Mouse (Mus musculus): ENCODE measurements around the gene Pvrig. TPM values are rescaled to one million over a fixed set of nuclear protein-coding genes. Genes with fewer than 3 reads are reported as not detected.
"Not testable (repeated sequence)": the region's sequence is repeated elsewhere in the genome, so short reads cannot be mapped to it uniquely, and the experiment has no call there.

Gene Pvrig
- polyA plus RNA-seq (2015; fragmentation: Nextera tagmentation; extraction: Ambion mirVana): 0.39 TPM in 1 of 2 replicates, not detected in the other

DNA sequence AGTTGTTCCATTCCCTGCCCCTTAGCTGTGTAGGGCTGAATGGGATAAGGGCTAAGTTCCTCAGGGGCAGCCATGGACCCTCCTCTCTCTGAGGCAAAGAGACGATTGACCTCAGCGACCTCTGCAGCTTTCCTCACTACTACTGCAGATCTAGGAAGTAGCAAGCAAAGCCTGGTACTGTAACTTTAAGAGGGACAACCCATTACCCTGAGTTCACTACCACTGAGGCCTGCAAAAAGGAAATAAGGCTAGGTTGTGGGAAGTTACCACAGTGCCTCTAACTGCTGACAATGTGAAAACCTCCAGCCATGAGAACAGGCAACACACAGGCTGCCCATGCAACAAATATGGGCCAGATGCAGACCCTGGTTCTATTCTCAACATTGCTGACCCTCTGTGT is at the start of gene Pvrig:
TSS of gene Pvrig (plus strand) at position 301 of the 400 bp plus-strand sequence.
- WGBS: 89% methylated on average over 2 of the region's 2 CpGs
- Histone ChIP-seq H3K27me3 (ENCODE audit: control insufficient read depth, insufficient read depth, low read depth, low read length) (no peaks in the 10 kb centered on the region), H3K27ac (ENCODE audit: low read length) (no peak within 1 kb of the TSS), H3K36me3 (ENCODE audit: control insufficient read depth, insufficient read depth, low read length) (no peaks in the 10 kb centered on the region), H3K4me1 (replicated peaks; ENCODE audit: control insufficient read depth, insufficient read depth, low read length) (no peaks in the 10 kb centered on the region), H3K4me3 (ENCODE audit: low read length) (no peak within 1 kb of the TSS), H3K9me3 (ENCODE audit: control insufficient read depth, low read length) (no peaks in the 10 kb centered on the region), H3K4me2 (ENCODE audit: low read depth, low read length) (no peak within 1 kb of the TSS), H3K9ac (ENCODE audit: low read length) (no peak within 1 kb of the TSS)
- ATAC-seq (ENCODE audit: low read depth): no peak

DNA sequence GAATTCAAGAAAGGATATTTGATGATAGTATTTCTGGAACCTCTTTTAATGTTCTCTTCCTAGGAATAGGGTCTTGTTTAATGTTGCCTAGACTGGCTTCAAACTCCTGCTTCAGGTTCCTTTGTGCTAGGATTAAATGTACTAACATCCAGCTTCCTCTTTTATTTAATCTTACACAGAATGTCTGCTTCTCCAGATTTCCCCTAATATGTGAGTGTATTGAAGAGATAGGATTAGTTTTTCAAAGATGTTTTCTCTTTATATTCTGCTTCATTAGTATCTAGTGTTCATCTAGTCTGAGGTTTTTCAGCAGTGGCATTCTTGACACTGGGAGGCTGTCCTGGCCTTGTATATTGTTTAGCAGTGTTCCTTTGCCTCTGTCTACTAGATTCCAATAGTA is 47.6 kb upstream of the Pvrig start:
- H3K4me1 ChIP-seq (replicated peaks; ENCODE audit: control insufficient read depth, insufficient read depth, low read length): no peaks in the 10 kb centered on the region
- H3K36me3 ChIP-seq (ENCODE audit: control insufficient read depth, insufficient read depth, low read length): no peaks in the 10 kb centered on the region
- no peak overlapping the region for H3K4me3 ChIP-seq (ENCODE audit: low read length)
- no peaks in the 10 kb centered on the region for H3K27me3 ChIP-seq (ENCODE audit: control insufficient read depth, insufficient read depth, low read depth, low read length)
- no peak for ATAC-seq (ENCODE audit: low read depth)
- H3K27ac ChIP-seq (ENCODE audit: low read length): no peak overlapping the region
- H3K9ac ChIP-seq (ENCODE audit: low read length): no peak overlapping the region
- no peak overlapping the region for H3K4me2 ChIP-seq (ENCODE audit: low read depth, low read length)
- H3K9me3 ChIP-seq (ENCODE audit: control insufficient read depth, low read length): no peaks in the 10 kb centered on the region

GRCm38 (mm10) chr5:138299613-138300012 is 42.1 kb upstream of the Pvrig start:
- H3K27ac ChIP-seq (ENCODE audit: low read length): no peak overlapping the region
- WGBS: 78% methylated on average over 2 of the region's 2 CpGs
- no peak overlapping the region for H3K4me3 ChIP-seq (ENCODE audit: low read length)
- no peak overlapping the region for H3K9ac ChIP-seq (ENCODE audit: low read length)
- no peak overlapping the region for H3K4me2 ChIP-seq (ENCODE audit: low read depth, low read length)
- H3K36me3 ChIP-seq (ENCODE audit: control insufficient read depth, insufficient read depth, low read length): no peaks in the 10 kb centered on the region
- H3K27me3 ChIP-seq (ENCODE audit: control insufficient read depth, insufficient read depth, low read depth, low read length): no peaks in the 10 kb centered on the region
- no peaks in the 10 kb centered on the region for H3K9me3 ChIP-seq (ENCODE audit: control insufficient read depth, low read length)
- no peaks in the 10 kb centered on the region for H3K4me1 ChIP-seq (replicated peaks; ENCODE audit: control insufficient read depth, insufficient read depth, low read length)
- no peak for ATAC-seq (ENCODE audit: low read depth)

GRCm38 (mm10) chr5:138312795-138313194 is 29.0 kb upstream of the Pvrig start:
- H3K4me3 ChIP-seq (ENCODE audit: low read length): no peak overlapping the region
- H3K36me3 ChIP-seq (ENCODE audit: control insufficient read depth, insufficient read depth, low read length): no peaks in the 10 kb centered on the region
- no peak for ATAC-seq (ENCODE audit: low read depth)
- no peak overlapping the region for H3K9ac ChIP-seq (ENCODE audit: low read length)
- 82% methylated on average over 3 of the region's 3 CpGs for WGBS
- no peak overlapping the region for H3K4me2 ChIP-seq (ENCODE audit: low read depth, low read length)
- no peaks in the 10 kb centered on the region for H3K27me3 ChIP-seq (ENCODE audit: control insufficient read depth, insufficient read depth, low read depth, low read length)
- no peaks in the 10 kb centered on the region for H3K9me3 ChIP-seq (ENCODE audit: control insufficient read depth, low read length)
- H3K4me1 ChIP-seq (replicated peaks; ENCODE audit: control insufficient read depth, insufficient read depth, low read length): no peaks in the 10 kb centered on the region
- H3K27ac ChIP-seq (ENCODE audit: low read length): no peak overlapping the region

DNA sequence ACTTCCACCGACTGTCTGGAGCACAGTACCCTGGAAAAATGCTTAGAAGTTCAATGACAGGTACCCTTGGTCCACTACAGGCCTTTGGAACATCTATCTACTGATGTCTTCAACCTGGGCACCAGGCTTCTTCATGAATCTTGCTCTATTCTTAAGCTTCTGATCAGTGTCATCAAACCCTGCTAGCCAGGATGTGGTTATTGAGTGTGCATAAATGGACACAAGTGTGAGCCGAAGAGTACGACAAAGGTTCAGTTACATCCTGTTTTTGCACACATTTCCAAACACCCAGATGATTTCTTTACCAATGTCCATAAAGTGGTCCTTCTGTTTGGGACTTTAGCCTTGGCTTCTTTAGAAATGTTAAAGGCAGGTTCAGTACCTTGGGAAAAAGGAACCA is 1.5 kb downstream of the Pvrig start:
- Histone ChIP-seq H3K4me1 (replicated peaks; ENCODE audit: control insufficient read depth, insufficient read depth, low read length) (no peaks in the 10 kb centered on the region), H3K36me3 (ENCODE audit: control insufficient read depth, insufficient read depth, low read length) (no peaks in the 10 kb centered on the region), H3K4me3 (ENCODE audit: low read length) (no peak overlapping the region), H3K27ac (ENCODE audit: low read length) (no peak overlapping the region), H3K4me2 (ENCODE audit: low read depth, low read length) (no peak overlapping the region), H3K27me3 (ENCODE audit: control insufficient read depth, insufficient read depth, low read depth, low read length) (no peaks in the 10 kb centered on the region), H3K9me3 (ENCODE audit: control insufficient read depth, low read length) (no peaks in the 10 kb centered on the region), H3K9ac (ENCODE audit: low read length) (no peak overlapping the region)
- 82% methylated on average over 3 of the region's 3 CpGs for WGBS
- ATAC-seq (ENCODE audit: low read depth): no peak

GRCm38 (mm10) chr5:138363208-138363607 is 21.4 kb downstream of the Pvrig start:
- WGBS: 64% methylated on average over 6 of the region's 7 CpGs
- not testable (repeated sequence) for H3K4me1 ChIP-seq (replicated peaks; ENCODE audit: control insufficient read depth, insufficient read depth, low read length); H3K36me3 ChIP-seq (ENCODE audit: control insufficient read depth, insufficient read depth, low read length); H3K4me3 ChIP-seq (ENCODE audit: low read length); ATAC-seq (ENCODE audit: low read depth); H3K27ac ChIP-seq (ENCODE audit: low read length); H3K9me3 ChIP-seq (ENCODE audit: control insufficient read depth, low read length); H3K27me3 ChIP-seq (ENCODE audit: control insufficient read depth, insufficient read depth, low read depth, low read length); H3K9ac ChIP-seq (ENCODE audit: low read length); H3K4me2 ChIP-seq (ENCODE audit: low read depth, low read length)

- H3K27ac ChIP-seq (ENCODE audit: low read length); H3K9ac ChIP-seq (ENCODE audit: low read length); H3K4me2 ChIP-seq (ENCODE audit: low read depth, low read length); H3K4me3 ChIP-seq (ENCODE audit: low read length); H3K4me1 ChIP-seq (replicated peaks; ENCODE audit: control insufficient read depth, insufficient read depth, low read length); H3K36me3 ChIP-seq (ENCODE audit: control insufficient read depth, insufficient read depth, low read length); ATAC-seq (ENCODE audit: low read depth); H3K9me3 ChIP-seq (ENCODE audit: control insufficient read depth, low read length); H3K27me3 ChIP-seq (ENCODE audit: control insufficient read depth, insufficient read depth, low read depth, low read length): not testable (repeated sequence)
- WGBS: 87% methylated on average over 9 of the region's 10 CpGs
These were observed 23.6 kb downstream of the Pvrig start for GRCm38 (mm10) chr5:138365347-138365746.

Other genes starting within 250 kb of the Pvrig start
- gene Zscan21, start 225.1 kb upstream of the Pvrig start, polyA plus RNA-seq (2015; fragmentation: Nextera tagmentation; extraction: Ambion mirVana): 57.9 and 61.5 TPM in 2 replicates
- gene Zfp113, start 186.2 kb upstream of the Pvrig start, polyA plus RNA-seq (2015; fragmentation: Nextera tagmentation; extraction: Ambion mirVana): 22.8 and 24.0 TPM in 2 replicates
- gene Cops6, start 180.9 kb upstream of the Pvrig start, polyA plus RNA-seq (2015; fragmentation: Nextera tagmentation; extraction: Ambion mirVana): 292 and 301 TPM in 2 replicates
- 26.2 and 27.4 TPM in 2 replicates for gene Ap4m1, start 170.0 kb upstream of the Pvrig start, polyA plus RNA-seq (2015; fragmentation: Nextera tagmentation; extraction: Ambion mirVana)
- gene Mcm7, start 169.5 kb upstream of the Pvrig start, polyA plus RNA-seq (2015; fragmentation: Nextera tagmentation; extraction: Ambion mirVana): 180 and 197 TPM in 2 replicates
- 87.3 and 88.8 TPM in 2 replicates for gene Taf6, start 154.5 kb upstream of the Pvrig start, polyA plus RNA-seq (2015; fragmentation: Nextera tagmentation; extraction: Ambion mirVana)
- 59.5 and 60.5 TPM in 2 replicates for gene Cnpy4, start 154.5 kb upstream of the Pvrig start, polyA plus RNA-seq (2015; fragmentation: Nextera tagmentation; extraction: Ambion mirVana)
- 7.6 and 8.8 TPM in 2 replicates for gene Mblac1, start 147.6 kb upstream of the Pvrig start, polyA plus RNA-seq (2015; fragmentation: Nextera tagmentation; extraction: Ambion mirVana)
- not detected in 2 replicates for gene Nxpe5, start 116.1 kb upstream of the Pvrig start, polyA plus RNA-seq (2015; fragmentation: Nextera tagmentation; extraction: Ambion mirVana)
- gene Lamtor4, start 86.5 kb upstream of the Pvrig start, polyA plus RNA-seq (2015; fragmentation: Nextera tagmentation; extraction: Ambion mirVana): 56.7 and 62.1 TPM in 2 replicates
- 3.8 and 6.2 TPM in 2 replicates for gene BC037034, start 77.9 kb upstream of the Pvrig start, polyA plus RNA-seq (2015; fragmentation: Nextera tagmentation; extraction: Ambion mirVana)
- 1.2 and 1.5 TPM in 2 replicates for gene Gal3st4, start 69.1 kb upstream of the Pvrig start, polyA plus RNA-seq (2015; fragmentation: Nextera tagmentation; extraction: Ambion mirVana)
- gene Gm43720, start 62.0 kb upstream of the Pvrig start, polyA plus RNA-seq (2015; fragmentation: Nextera tagmentation; extraction: Ambion mirVana): 0.13 and 0.19 TPM in 2 replicates
- 16.7 and 17.1 TPM in 2 replicates for gene Gpc2, start 62.0 kb upstream of the Pvrig start, polyA plus RNA-seq (2015; fragmentation: Nextera tagmentation; extraction: Ambion mirVana)
- gene Stag3, start 61.7 kb upstream of the Pvrig start, polyA plus RNA-seq (2015; fragmentation: Nextera tagmentation; extraction: Ambion mirVana): 3.5 and 4.4 TPM in 2 replicates
- 32.3 and 32.9 TPM in 2 replicates for gene Zfp157, start 99.5 kb downstream of the Pvrig start, polyA plus RNA-seq (2015; fragmentation: Nextera tagmentation; extraction: Ambion mirVana)
- gene 1700123K08Rik, start 222.8 kb downstream of the Pvrig start, polyA plus RNA-seq (2015; fragmentation: Nextera tagmentation; extraction: Ambion mirVana): not detected in 2 replicates

Data from lung, embryonic 16.5 days (tissue).